Mouse (Mus musculus) liver, embryonic 16.5 days (tissue): ENCODE data around the gene Dram1. TPM values are rescaled to one million over a fixed set of nuclear protein-coding genes. Genes with fewer than 3 reads are reported as not detected.
"Not testable (repeated sequence)": the region's sequence is repeated elsewhere in the genome, so short reads cannot be mapped to it uniquely, and the experiment has no call there.

Experiments
- ATAC-seq: fragments of 200-750 bp; cut with Nextera tagmentation; 2 replicates; pipeline ENCODE4 v1.8.0; 2017; ENCODE audit warnings: low read depth, mild to moderate bottlenecking, moderate number of reproducible peaks, moderate library complexity
- H3K27ac ChIP-seq: fragments of 300-500 bp; sonication (generic); 2 replicates; pipeline ENCODE4 v1.5.1; 2014; ENCODE audit warnings: mild to moderate bottlenecking, low read length
- H3K27me3 ChIP-seq: fragments of 300-500 bp; sonication (generic); 2 replicates; pipeline ENCODE4 v1.6.1; 2014; ENCODE audit warnings: low read depth, low read length, mixed read lengths; ENCODE audit not compliant: control insufficient read depth, insufficient read depth
- H3K36me3 ChIP-seq: fragments of 300-500 bp; sonication (generic); 2 replicates; pipeline ENCODE4 v1.6.1; 2014; ENCODE audit warnings: mild to moderate bottlenecking; ENCODE audit not compliant: control insufficient read depth, insufficient read depth
- H3K4me1 ChIP-seq: fragments of 300-500 bp; sonication (generic); 2 replicates; pipeline ENCODE4 v1.6.1; 2014; ENCODE audit warnings: low read depth, low read length, mixed read lengths; ENCODE audit not compliant: control insufficient read depth
- H3K4me2 ChIP-seq: fragments of 300-500 bp; sonication (generic); 2 replicates; pipeline ENCODE4 v1.6.1; 2014; ENCODE audit warnings: low read depth, low read length, mixed read lengths
- H3K4me3 ChIP-seq: fragments of 300-500 bp; sonication (generic); 2 replicates; pipeline ENCODE4 v1.5.1; 2014; ENCODE audit warnings: low read depth, mild to moderate bottlenecking, low read length
- H3K9ac ChIP-seq: fragments of 300-500 bp; sonication (generic); 2 replicates; pipeline ENCODE4 v1.6.1; 2014; ENCODE audit warnings: low read depth, low read length
- H3K9me3 ChIP-seq: fragments of 300-500 bp; sonication (generic); replicated peaks from 2 replicates; pipeline ENCODE4 v1.6.1; 2016; ENCODE audit warnings: low read length; ENCODE audit not compliant: control insufficient read depth
- WGBS: fragments of 180-500 bp; shearing (Covaris S2); extraction: QIAGEN DNeasy Blood & Tissue Kit; methylation state at CpG from one replicate; pipeline ENCODE4 v1.1.7; 2014; ENCODE audit not compliant: insufficient replicate concordance; 5-methylcytosine and 5-hydroxymethylcytosine counted together
- polyA plus RNA-seq: library from polyadenylated mRNA; unstranded; fragments of >200 nt; fragmentation: Nextera tagmentation; extraction: Ambion mirVana; gene quantifications from 2 replicates; pipeline ENCODE4 v1.2.1, GENCODE M21; 2015

Dram1 gene
- polyA plus RNA-seq, 1 experiment from 2014 or later: 2.5 TPM

DNA sequence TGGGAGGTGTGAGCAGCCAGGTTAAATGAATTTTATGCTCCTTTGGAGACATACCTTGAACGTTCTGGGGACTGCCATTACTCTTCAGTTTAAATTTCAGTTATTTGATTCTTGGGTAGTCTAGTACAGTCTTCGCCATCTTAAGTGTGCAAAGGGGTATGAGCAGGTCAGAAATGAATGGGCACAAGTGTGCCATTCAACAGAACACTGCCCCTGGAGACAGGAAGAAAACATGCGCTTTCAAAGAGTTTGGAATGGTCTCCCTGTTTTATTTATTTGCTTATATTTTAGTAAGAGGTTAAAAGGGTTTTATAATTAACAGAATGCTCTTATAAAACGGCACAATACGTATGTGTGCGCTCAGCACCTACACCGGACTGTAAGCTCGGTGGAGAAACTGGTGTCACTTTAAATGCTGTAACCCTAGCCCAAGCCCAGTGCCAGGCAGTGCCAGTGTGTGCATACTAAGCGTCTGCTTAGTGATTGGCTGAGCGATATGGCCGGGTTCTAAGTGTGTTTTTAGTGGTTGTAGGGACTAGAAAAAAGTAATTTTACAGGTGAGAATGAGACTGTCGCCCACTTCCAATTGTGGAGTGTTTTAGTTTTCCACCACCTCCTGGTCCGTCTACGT lies 1.7 kb upstream of the Dram1 start:
- Histone ChIP-seq H3K9me3 (no peaks in the 10 kb centered on the region), H3K27me3 (no peaks in the 10 kb centered on the region), H3K27ac (no peak overlapping the region), H3K4me3 (peak overlapping the region; percentile 79), H3K4me1 (peaks cover 21% of the 10 kb centered on the region), H3K36me3 (no peaks in the 10 kb centered on the region), H3K9ac (peak overlapping the region; percentile 12; the same call in 1 of the 2 replicates), H3K4me2 (peak overlapping the region; percentile 97)
- ATAC-seq: no peak
- 55% methylated on average over 14 of the region's 14 CpGs for WGBS

DNA sequence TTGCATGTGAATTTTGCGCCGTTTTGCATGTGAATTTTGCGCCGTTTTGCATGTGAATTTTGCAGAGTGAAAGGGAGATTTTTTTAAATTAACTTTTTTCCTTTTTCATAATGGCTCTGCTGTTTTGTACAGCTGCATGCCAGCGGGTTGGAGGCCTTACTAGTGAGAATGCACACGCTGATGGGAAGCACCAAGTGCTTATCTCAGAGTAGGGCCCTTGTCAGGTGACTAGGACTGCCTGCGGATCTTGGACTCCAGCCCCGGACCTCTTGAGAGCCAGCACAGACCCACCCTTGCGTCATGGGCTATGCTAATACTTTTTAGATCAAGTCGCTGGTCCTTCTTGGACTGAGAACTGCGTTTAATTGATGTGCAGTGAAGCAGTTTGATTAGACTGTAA lies 1.1 kb upstream of the Dram1 start:
- peak overlapping the region; percentile 79 for H3K4me3 ChIP-seq
- H3K9ac ChIP-seq: peak overlapping the region; percentile 66
- no peaks in the 10 kb centered on the region for H3K27me3 ChIP-seq
- H3K4me1 ChIP-seq: peaks cover 21% of the 10 kb centered on the region
- no peaks in the 10 kb centered on the region for H3K36me3 ChIP-seq
- under 1% methylated on average over 11 of the region's 11 CpGs for WGBS
- no peaks in the 10 kb centered on the region for H3K9me3 ChIP-seq
- peak overlapping the region; percentile 97 for H3K4me2 ChIP-seq
- H3K27ac ChIP-seq: no peak overlapping the region; the same call in 1 of the 2 replicates
- ATAC-seq: peak; percentile 74

DNA sequence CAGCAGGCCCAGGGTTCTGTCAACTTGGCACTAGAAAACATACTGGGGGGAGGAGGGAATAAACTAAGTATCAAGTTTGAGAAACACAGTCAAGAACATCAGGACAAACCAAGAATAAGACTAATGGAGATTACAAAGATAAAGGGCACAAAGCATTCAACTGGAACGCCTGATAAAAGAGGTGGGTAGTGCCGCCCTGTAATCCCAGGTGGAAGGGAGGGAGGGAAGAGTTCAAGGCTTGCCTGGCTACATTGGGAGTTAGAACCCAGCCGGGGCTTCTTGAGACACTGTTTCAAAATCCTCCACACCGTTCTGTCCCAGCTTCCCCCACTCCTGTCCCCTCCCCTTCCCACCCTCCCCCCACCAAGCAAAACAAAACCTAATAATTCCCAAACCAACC lies 1.2 kb downstream of the Dram1 start:
- Histone ChIP-seq H3K4me2 (no peak overlapping the region), H3K27ac (no peak overlapping the region), H3K36me3 (no peaks in the 10 kb centered on the region), H3K9ac (no peak overlapping the region), H3K4me3 (no peak overlapping the region), H3K4me1 (peaks cover 21% of the 10 kb centered on the region), H3K27me3 (no peaks in the 10 kb centered on the region), H3K9me3 (no peaks in the 10 kb centered on the region)
- no peak for ATAC-seq
- 54% methylated on average over 4 of the region's 4 CpGs for WGBS

DNA sequence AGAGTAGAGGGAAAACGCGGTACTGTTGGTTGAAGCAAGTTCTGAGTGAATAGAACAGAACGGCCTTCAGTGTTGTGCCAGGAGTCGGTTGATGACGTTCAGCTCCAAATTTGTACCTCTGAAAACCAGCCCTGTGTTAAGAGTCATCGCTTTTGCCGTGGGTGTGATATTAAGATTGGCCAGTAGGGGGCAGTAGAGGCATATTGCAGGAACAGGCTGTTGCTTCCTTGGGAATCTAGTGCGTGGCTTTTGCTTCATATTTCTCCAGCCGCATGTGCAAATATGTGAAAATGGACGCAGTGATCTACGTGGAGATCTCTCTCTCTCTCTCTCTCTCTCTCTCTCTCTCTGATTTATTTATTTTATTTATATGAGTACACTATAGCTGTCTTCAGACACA lies 2.1 kb downstream of the Dram1 start:
- Histone ChIP-seq H3K27me3 (no peaks in the 10 kb centered on the region), H3K9ac (no peak overlapping the region), H3K9me3 (no peaks in the 10 kb centered on the region), H3K27ac (no peak overlapping the region), H3K4me2 (no peak overlapping the region), H3K4me3 (no peak overlapping the region), H3K36me3 (no peaks in the 10 kb centered on the region), H3K4me1 (peaks cover 21% of the 10 kb centered on the region)
- 4% methylated on average over 11 of the region's 11 CpGs for WGBS
- ATAC-seq: no peak

- Histone ChIP-seq H3K36me3 (no peaks in the 10 kb centered on the region), H3K4me2 (no peak overlapping the region), H3K4me1 (peaks cover 9% of the 10 kb centered on the region), H3K9ac (no peak overlapping the region), H3K27ac (no peak overlapping the region), H3K27me3 (no peaks in the 10 kb centered on the region), H3K4me3 (no peak overlapping the region), H3K9me3 (no peaks in the 10 kb centered on the region)
- WGBS: 45% methylated on average over 10 of the region's 10 CpGs
- no peak for ATAC-seq
These were observed 3.9 kb downstream of the Dram1 start for GRCm38 (mm10) chr10:88374984-88375383.

DNA sequence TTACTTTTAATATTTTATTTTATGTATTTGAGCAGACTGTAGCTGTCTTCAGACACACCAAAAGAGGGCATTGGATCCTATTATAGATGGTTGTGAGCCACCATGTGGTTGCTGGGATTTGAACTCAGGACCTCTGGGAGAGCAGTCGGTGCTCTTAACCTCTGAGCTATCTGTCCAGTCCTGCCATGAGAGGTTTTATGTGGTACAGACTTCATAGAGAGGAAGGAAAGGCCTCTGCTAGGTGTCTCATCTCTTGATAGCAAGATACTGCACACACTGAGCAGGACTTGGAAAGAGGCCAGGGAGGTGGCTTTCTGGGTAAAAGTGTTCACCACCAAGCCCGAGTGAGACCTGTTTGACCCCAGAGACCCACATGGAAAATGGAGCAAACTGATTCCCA lies 5.9 kb downstream of the Dram1 start:
- not testable (repeated sequence) for H3K4me2 ChIP-seq, H3K4me3 ChIP-seq, H3K27me3 ChIP-seq, H3K27ac ChIP-seq, H3K36me3 ChIP-seq, H3K9ac ChIP-seq, ATAC-seq, H3K4me1 ChIP-seq, H3K9me3 ChIP-seq
- 47% methylated on average over 2 of the region's 2 CpGs for WGBS

GRCm38 (mm10) chr10:88372436-88372835 lies 6.4 kb downstream of the Dram1 start:
- H3K4me1 ChIP-seq: no peaks in the 10 kb centered on the region
- no peaks in the 10 kb centered on the region for H3K36me3 ChIP-seq
- WGBS: 65% methylated on average over 4 of the region's 4 CpGs
- H3K4me2 ChIP-seq: no peak overlapping the region
- no peak overlapping the region for H3K9ac ChIP-seq
- no peaks in the 10 kb centered on the region for H3K9me3 ChIP-seq
- ATAC-seq: no peak
- no peaks in the 10 kb centered on the region for H3K27me3 ChIP-seq
- no peak overlapping the region for H3K4me3 ChIP-seq
- no peak overlapping the region for H3K27ac ChIP-seq

GRCm38 (mm10) chr10:88371793-88372192 lies 7.1 kb downstream of the Dram1 start:
- H3K4me3 ChIP-seq: no peak overlapping the region
- no peak overlapping the region for H3K4me2 ChIP-seq
- no peaks in the 10 kb centered on the region for H3K9me3 ChIP-seq
- no peak overlapping the region for H3K27ac ChIP-seq
- H3K9ac ChIP-seq: no peak overlapping the region
- H3K4me1 ChIP-seq: no peaks in the 10 kb centered on the region
- no peaks in the 10 kb centered on the region for H3K27me3 ChIP-seq
- no peaks in the 10 kb centered on the region for H3K36me3 ChIP-seq
- WGBS: 1% methylated on average over 2 of the region's 2 CpGs
- ATAC-seq: no peak

DNA sequence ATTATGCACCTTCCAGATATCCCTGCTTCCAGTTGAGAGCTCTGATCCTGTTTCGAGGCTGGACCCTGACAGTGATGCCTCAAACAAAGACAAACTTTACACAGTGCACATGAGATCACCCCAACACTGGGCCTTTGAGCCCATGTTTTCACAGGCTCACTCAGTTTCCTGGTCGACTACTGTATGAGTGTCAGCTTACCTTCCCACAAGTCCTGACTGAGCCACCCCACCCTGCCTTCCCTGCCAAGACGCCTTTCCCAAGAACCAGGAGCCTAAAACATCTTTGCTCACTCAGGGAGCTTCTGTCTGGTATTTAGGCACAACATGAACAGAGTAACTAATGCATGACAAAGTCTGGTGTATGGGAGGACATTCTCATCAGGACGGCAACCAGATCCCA lies 9.6 kb downstream of the Dram1 start:
- WGBS: 38% methylated on average over 4 of the region's 4 CpGs
- Histone ChIP-seq H3K4me3 (no peak overlapping the region), H3K36me3 (no peaks in the 10 kb centered on the region), H3K27ac (no peak overlapping the region), H3K4me1 (no peaks in the 10 kb centered on the region), H3K27me3 (no peaks in the 10 kb centered on the region), H3K4me2 (no peak overlapping the region), H3K9ac (no peak overlapping the region), H3K9me3 (no peaks in the 10 kb centered on the region)
- no peak for ATAC-seq
